Mouse (Mus musculus) liver, embryonic 16.5 days (tissue): ENCODE data around the gene Fscn1. TPM values are rescaled to one million over a fixed set of nuclear protein-coding genes. Genes with fewer than 3 reads are reported as not detected.

Experiments
- ATAC-seq: fragments of 200-750 bp; cut with Nextera tagmentation; 2 replicates; pipeline ENCODE4 v1.8.0; 2017; ENCODE audit warnings: low read depth, mild to moderate bottlenecking, moderate number of reproducible peaks, moderate library complexity
- H3K27ac ChIP-seq: fragments of 300-500 bp; sonication (generic); 2 replicates; pipeline ENCODE4 v1.5.1; 2014; ENCODE audit warnings: mild to moderate bottlenecking, low read length
- H3K27me3 ChIP-seq: fragments of 300-500 bp; sonication (generic); 2 replicates; pipeline ENCODE4 v1.6.1; 2014; ENCODE audit warnings: low read depth, low read length, mixed read lengths; ENCODE audit not compliant: control insufficient read depth, insufficient read depth
- H3K36me3 ChIP-seq: fragments of 300-500 bp; sonication (generic); 2 replicates; pipeline ENCODE4 v1.6.1; 2014; ENCODE audit warnings: mild to moderate bottlenecking; ENCODE audit not compliant: control insufficient read depth, insufficient read depth
- H3K4me1 ChIP-seq: fragments of 300-500 bp; sonication (generic); 2 replicates; pipeline ENCODE4 v1.6.1; 2014; ENCODE audit warnings: low read depth, low read length, mixed read lengths; ENCODE audit not compliant: control insufficient read depth
- H3K4me2 ChIP-seq: fragments of 300-500 bp; sonication (generic); 2 replicates; pipeline ENCODE4 v1.6.1; 2014; ENCODE audit warnings: low read depth, low read length, mixed read lengths
- H3K4me3 ChIP-seq: fragments of 300-500 bp; sonication (generic); 2 replicates; pipeline ENCODE4 v1.5.1; 2014; ENCODE audit warnings: low read depth, mild to moderate bottlenecking, low read length
- H3K9ac ChIP-seq: fragments of 300-500 bp; sonication (generic); 2 replicates; pipeline ENCODE4 v1.6.1; 2014; ENCODE audit warnings: low read depth, low read length
- H3K9me3 ChIP-seq: fragments of 300-500 bp; sonication (generic); replicated peaks from 2 replicates; pipeline ENCODE4 v1.6.1; 2016; ENCODE audit warnings: low read length; ENCODE audit not compliant: control insufficient read depth
- WGBS: fragments of 180-500 bp; shearing (Covaris S2); extraction: QIAGEN DNeasy Blood & Tissue Kit; methylation state at CpG from one replicate; pipeline ENCODE4 v1.1.7; 2014; ENCODE audit not compliant: insufficient replicate concordance; 5-methylcytosine and 5-hydroxymethylcytosine counted together
- polyA plus RNA-seq: library from polyadenylated mRNA; unstranded; fragments of >200 nt; fragmentation: Nextera tagmentation; extraction: Ambion mirVana; gene quantifications from 2 replicates; pipeline ENCODE4 v1.2.1, GENCODE M21; 2015

Fscn1 gene
- polyA plus RNA-seq, result 19.6 and 20.4 TPM in 2 replicates

DNA sequence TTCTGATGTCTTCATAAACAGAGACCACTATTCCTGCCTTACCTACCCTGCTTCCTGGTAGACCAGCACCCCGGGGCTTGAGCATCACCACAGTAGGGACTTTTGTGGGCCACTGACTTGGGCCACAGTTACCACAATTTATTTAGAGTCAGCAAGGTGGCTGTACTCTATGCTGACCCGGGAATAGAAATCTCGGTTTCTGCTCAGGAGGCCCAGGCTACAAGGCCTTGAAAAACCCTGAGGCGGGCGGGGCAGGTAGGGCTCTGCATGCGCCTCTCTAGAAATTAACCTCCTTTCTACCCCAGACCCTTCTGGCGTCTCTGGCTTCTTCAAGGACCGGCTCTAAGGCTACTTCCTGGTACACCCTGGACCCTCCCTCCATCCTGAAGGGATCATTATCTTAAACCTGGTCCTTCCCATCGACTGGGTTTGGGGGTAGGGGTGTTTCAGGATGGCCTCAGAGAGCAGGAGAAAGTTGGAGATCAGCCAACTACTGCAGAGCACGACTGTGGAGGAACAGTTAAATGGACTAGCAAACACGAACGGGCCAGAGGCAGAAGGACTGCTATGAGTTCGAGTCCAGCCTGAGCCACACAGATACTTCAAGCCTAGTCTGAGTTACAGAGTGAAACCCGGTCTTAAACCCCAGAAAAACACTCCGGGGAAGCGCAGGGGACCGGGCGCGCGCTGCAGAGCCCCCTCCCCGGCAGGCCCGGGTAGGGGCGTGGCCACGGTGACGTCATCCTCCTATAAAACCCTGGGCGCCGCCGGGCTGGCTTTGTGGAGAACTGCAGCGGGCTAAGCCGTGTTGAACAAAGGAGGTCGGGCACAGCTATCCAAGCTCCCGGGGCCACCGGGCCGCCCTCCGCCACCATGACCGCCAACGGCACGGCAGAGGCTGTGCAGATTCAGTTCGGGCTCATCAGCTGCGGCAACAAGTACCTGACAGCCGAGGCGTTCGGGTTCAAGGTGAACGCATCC lies at the start of gene Fscn1:
Gene Fscn1, plus strand, starts transcription at position 768 of the 981 bp plus-strand sequence.
- no peaks in the 10 kb centered on the region for H3K36me3 ChIP-seq
- H3K4me3 ChIP-seq, result peak within 1 kb of the TSS; percentile 56
- H3K27ac ChIP-seq, result no peak within 1 kb of the TSS
- H3K4me1 ChIP-seq, result peaks cover 12% of the 10 kb centered on the region
- H3K27me3 ChIP-seq, result peaks cover 54% of the 10 kb centered on the region
- H3K9me3 ChIP-seq, result no peaks in the 10 kb centered on the region
- ATAC-seq, result peak; percentile 40
- WGBS, result 10% methylated on average over 44 of the region's 44 CpGs
- peak within 1 kb of the TSS; percentile 44 for H3K9ac ChIP-seq
- H3K4me2 ChIP-seq, result peak within 1 kb of the TSS; percentile 64

DNA sequence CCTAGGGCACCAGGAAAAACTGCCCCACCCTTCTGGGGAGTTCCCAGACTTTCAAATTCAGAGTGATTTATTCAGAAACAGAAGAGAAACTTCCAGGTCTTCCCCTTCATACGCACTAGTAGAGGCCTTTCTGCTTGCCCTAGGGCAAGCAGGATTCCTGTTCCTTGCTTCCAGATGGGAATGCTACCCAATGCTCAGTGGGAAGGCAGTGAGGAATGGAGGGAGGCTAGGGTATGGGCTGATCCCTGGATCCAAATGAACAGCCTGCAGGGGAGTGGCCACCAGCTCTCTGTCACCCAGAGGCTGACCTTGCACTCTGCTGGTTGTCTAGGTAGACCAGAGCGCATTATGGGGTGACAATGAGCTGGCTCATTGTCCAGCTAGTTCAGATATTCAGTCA lies 48.5 kb upstream of the Fscn1 start:
- peak overlapping the region; percentile 22 for H3K27ac ChIP-seq
- no peaks in the 10 kb centered on the region for H3K36me3 ChIP-seq
- WGBS, result 89% methylated on average over 2 of the region's 2 CpGs
- H3K9ac ChIP-seq, result no peak overlapping the region
- H3K4me1 ChIP-seq, result peaks cover 52% of the 10 kb centered on the region
- H3K4me3 ChIP-seq, result no peak overlapping the region
- no peaks in the 10 kb centered on the region for H3K9me3 ChIP-seq
- H3K27me3 ChIP-seq, result no peaks in the 10 kb centered on the region
- no peak for ATAC-seq
- no peak overlapping the region for H3K4me2 ChIP-seq

- no peaks in the 10 kb centered on the region for H3K9me3 ChIP-seq
- H3K27ac ChIP-seq, result peak overlapping the region; percentile 22
- no peak overlapping the region for H3K4me2 ChIP-seq
- H3K4me3 ChIP-seq, result no peak overlapping the region
- ATAC-seq, result peak; percentile 55
- WGBS, result 69% methylated on average over 3 of the region's 3 CpGs
- H3K4me1 ChIP-seq, result peaks cover 47% of the 10 kb centered on the region
- H3K36me3 ChIP-seq, result no peaks in the 10 kb centered on the region
- no peaks in the 10 kb centered on the region for H3K27me3 ChIP-seq
- H3K9ac ChIP-seq, result no peak overlapping the region
These were observed 47.8 kb upstream of the Fscn1 start for GRCm38 (mm10) chr5:142912320-142912719.

GRCm38 (mm10) chr5:142912739-142913138 lies 47.4 kb upstream of the Fscn1 start:
- Histone ChIP-seq H3K9me3 (no peaks in the 10 kb centered on the region), H3K4me3 (no peak overlapping the region), H3K27ac (peak overlapping the region; percentile 22), H3K36me3 (no peaks in the 10 kb centered on the region), H3K27me3 (no peaks in the 10 kb centered on the region), H3K4me2 (no peak overlapping the region), H3K9ac (no peak overlapping the region), H3K4me1 (peaks cover 43% of the 10 kb centered on the region)
- ATAC-seq, result no peak
- 53% methylated on average over 4 of the region's 4 CpGs for WGBS

- no peaks in the 10 kb centered on the region for H3K9me3 ChIP-seq
- no peak for ATAC-seq
- 75% methylated on average over 11 of the region's 11 CpGs for WGBS
- H3K4me3 ChIP-seq, result no peak overlapping the region
- no peak overlapping the region for H3K4me2 ChIP-seq
- peaks cover 30% of the 10 kb centered on the region for H3K4me1 ChIP-seq
- no peaks in the 10 kb centered on the region for H3K27me3 ChIP-seq
- no peak overlapping the region for H3K9ac ChIP-seq
- no peaks in the 10 kb centered on the region for H3K36me3 ChIP-seq
- no peak overlapping the region for H3K27ac ChIP-seq
These were observed 44.9 kb upstream of the Fscn1 start for GRCm38 (mm10) chr5:142915231-142915630.

DNA sequence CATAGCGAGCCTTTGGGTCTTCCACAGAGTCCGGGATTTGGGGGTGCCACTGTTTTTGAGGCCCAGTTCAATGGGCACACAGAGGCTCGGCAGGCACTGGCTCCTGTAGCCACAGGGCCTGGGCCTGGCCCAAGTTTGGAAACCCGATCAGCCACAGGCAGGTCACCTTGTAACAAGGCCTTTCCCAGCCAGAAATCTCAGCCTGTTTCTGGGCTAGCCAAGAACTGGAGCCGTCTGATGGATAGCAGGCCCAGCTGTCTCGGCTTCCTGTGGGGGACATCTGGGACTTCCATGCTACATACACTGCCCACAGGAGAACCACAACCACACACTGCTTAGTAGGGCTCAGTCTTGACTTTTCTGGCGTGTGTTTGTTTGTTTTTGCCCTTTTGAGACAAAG lies 43.5 kb upstream of the Fscn1 start:
- H3K4me1 ChIP-seq, result peaks cover 35% of the 10 kb centered on the region
- H3K27me3 ChIP-seq, result no peaks in the 10 kb centered on the region
- no peaks in the 10 kb centered on the region for H3K36me3 ChIP-seq
- no peak overlapping the region for H3K9ac ChIP-seq
- 73% methylated on average over 7 of the region's 7 CpGs for WGBS
- no peaks in the 10 kb centered on the region for H3K9me3 ChIP-seq
- H3K4me3 ChIP-seq, result no peak overlapping the region
- ATAC-seq, result no peak
- H3K4me2 ChIP-seq, result no peak overlapping the region
- no peak overlapping the region for H3K27ac ChIP-seq

DNA sequence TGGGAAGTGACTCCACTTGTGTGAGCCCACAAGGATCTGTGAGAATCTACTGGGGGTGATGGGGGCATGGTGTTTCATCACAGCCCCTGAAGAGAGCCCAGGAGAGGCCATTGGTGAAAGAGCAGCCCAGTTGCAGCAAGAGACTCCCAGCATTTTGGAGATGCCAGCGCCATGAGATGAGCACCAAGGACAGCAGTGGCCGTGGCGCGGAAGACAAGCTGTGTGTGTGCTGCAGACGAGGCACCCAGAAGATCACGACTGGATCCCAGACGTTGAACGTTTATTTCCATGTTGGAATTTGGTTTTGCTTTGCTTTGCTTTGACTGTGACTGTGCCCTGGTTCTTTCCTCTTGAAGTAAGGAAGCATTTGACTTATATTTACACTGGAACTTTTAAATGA lies 42.7 kb upstream of the Fscn1 start:
- H3K4me1 ChIP-seq, result peaks cover 39% of the 10 kb centered on the region
- no peak overlapping the region for H3K4me3 ChIP-seq
- no peaks in the 10 kb centered on the region for H3K27me3 ChIP-seq
- ATAC-seq, result no peak
- H3K4me2 ChIP-seq, result no peak overlapping the region
- H3K9me3 ChIP-seq, result no peaks in the 10 kb centered on the region
- no peak overlapping the region for H3K9ac ChIP-seq
- H3K36me3 ChIP-seq, result no peaks in the 10 kb centered on the region
- H3K27ac ChIP-seq, result no peak overlapping the region
- 91% methylated on average over 8 of the region's 8 CpGs for WGBS

GRCm38 (mm10) chr5:142920311-142921073 lies 39.7 kb upstream of the Fscn1 start:
- Histone ChIP-seq H3K4me3 (peak overlapping the region; percentile 47), H3K9ac (peak overlapping the region; percentile 70), H3K9me3 (no peaks in the 10 kb centered on the region), H3K36me3 (no peaks in the 10 kb centered on the region), H3K4me2 (peak overlapping the region; percentile 80), H3K4me1 (peaks cover 43% of the 10 kb centered on the region), H3K27me3 (no peaks in the 10 kb centered on the region), H3K27ac (peak overlapping the region; percentile 100)
- 11% methylated on average over 8 of the region's 8 CpGs for WGBS
- peak; percentile 99 for ATAC-seq
